Mouse (Mus musculus) cerebral cortex, adult 2 months (tissue): Measurements from ENCODE around the gene Gm42674.

ENCODE experiments used
- WGBS: fragments of 180-500 bp; shearing (Covaris S2); methylation state at CpG from one replicate; pipeline ENCODE4 v1.1.7; 2018; 5-methylcytosine and 5-hydroxymethylcytosine counted together

Gene Gm42674

DNA sequence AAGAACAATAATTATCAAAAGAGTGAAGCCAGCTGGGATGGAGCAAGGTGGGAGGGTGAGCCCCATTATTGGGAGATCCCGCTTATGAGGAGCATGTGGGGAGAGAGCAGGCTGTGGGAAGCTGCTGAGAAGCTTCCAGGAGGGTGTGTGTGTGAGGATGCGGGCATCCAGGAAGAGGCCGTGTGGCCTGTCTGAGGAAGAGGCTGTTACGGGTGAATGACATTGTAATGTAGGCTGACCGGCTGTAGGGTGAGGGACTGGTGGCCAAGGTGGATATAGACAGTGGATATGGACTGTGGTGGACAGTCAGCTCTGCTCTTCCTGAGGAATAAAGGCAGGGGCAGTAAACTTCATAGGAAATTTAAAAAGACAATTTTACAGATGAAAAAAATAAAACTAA lies 23.8 kb downstream of the Gm42674 start:
- 92% methylated on average over 5 of the region's 5 CpGs for WGBS

DNA sequence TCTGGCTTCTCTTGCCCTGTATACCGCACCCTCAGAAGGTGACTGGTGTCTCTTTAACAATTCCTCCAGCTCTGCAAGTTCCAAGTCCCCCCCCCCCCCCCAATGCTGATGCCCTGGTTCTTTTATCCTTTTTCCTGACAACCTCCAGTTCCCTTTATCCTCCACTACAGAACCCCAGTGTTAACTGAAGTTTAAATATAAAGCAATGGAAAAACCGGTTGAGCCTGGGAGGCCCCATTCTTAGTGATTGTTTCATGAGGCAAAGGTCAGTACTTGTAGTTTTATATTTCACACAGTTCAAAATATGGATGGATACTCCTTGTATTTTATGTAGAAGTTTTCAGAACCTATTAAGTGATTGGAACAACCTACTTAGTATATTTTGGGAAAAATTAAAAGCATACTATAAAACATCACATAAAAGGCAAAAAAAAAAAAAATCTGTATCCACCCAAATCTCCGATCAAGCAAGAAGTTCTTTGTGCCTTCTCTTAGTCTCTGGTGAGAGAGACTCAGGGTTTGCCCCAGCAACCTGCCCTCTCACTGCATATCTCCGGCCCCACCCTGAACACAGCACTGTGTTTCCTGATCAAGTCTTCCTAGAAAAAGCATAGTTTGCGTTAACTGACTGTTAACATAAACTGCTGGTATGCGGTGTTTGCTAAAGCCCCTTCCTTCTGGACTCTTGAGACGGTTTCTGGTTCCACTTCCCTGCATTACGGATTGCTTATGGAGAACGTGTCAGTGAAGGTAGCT lies 24.7 kb downstream of the Gm42674 start:
- WGBS: 81% methylated on average over 9 of the region's 9 CpGs

DNA sequence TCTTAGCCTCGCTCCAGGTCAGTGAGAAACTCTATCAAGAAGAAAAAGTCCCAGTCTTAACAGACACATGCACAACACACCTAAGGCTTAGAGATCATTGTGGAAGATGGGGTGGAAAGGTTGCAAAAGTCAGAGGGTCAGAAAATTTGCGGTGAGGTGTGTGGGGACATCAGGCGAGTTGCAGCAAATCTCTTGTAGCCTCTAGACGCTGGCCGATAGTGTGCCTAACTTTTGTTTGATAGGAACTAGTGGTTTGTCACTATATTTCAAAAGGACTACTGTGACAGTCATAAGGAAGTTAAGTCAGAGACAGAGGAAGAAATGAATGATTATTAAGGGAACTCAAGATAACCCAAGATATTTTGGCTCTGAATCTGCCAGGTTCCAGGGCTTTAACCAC lies 25.7 kb downstream of the Gm42674 start:
- WGBS: 96% methylated on average over 5 of the region's 5 CpGs

GRCm38 (mm10) chr3:90627807-90628206 lies 26.1 kb downstream of the Gm42674 start:
- WGBS: 63% methylated on average over 4 of the region's 4 CpGs

- WGBS: 79% methylated on average over 2 of the region's 2 CpGs
These were observed 27.6 kb downstream of the Gm42674 start for GRCm38 (mm10) chr3:90629298-90629697.

- 87% methylated on average over 2 of the region's 2 CpGs for WGBS
These were observed 30.3 kb downstream of the Gm42674 start for GRCm38 (mm10) chr3:90631984-90632383.

- WGBS: 50% methylated on average over 1 of the region's 1 CpGs
These were observed 37.0 kb downstream of the Gm42674 start for GRCm38 (mm10) chr3:90638511-90639275.

DNA sequence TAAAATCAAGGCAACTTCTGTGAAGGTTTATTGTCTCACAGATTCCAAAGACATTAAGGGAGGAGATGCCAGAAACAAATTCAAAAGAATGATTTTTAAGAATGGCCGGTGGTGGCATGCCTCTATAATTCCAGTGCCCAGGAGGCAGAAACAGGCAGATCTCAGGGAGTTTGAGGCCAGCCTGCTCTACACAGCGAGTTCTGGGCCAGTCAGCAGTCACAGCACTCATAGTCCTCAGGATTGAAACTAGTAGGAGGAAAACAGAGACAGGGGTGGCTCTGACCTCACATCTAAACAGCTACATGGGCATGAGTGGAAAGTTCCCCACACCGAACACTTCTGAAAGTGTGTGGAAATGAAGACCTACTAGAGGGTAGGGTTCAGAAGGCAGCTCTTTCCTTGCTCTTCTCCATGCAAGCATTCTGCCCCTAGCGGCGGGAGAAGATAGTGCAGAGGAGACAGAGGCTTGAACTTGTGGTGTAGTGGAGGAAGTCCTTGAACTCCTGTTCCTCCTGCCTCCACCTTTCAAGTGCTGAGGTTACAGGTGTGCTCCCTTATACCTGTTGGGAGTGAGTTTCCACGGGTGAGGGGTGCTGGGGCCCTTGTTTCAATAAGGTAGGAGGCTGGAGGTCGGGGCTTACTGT lies 37.9 kb downstream of the Gm42674 start:
- WGBS: 59% methylated on average over 7 of the region's 7 CpGs

DNA sequence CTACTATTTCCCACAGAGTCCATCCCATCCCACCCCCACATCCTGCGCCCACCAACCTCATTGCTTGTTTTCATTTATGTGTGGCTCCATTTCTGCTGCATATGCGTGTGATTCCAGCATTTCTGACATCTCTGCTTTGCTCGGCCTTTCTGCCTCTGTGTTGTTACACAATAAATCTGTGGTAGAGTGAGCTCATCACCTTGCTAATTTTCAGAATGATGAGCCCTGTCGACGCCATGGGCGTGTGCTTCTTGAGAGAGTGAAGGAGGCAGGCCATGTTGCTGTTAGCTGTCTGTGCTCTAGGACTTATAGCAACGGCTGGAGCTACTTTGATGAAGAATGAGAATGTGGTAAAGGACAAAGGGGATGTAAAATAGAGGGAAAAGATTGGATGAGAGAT lies 39.3 kb downstream of the Gm42674 start:
- WGBS: 87% methylated on average over 7 of the region's 7 CpGs

DNA sequence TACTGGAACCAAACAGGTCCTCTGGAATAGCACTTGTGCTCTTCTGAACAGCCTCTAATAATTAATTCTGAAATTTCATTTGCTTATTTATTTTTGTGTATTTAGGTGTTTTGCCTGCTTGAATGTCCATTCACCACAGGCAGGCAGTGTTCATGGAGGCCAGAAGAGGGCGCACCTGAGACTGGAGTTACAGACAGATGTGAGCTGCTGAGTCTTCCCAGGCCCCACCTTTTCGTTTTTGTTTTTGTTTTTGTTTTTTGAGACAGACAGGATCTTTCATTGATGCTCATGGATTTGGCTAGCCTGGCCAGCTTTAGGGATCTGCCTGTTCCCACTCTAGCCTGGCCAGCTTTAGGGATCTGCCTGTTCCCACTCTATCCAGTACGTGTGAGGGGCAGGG lies 42.5 kb downstream of the Gm42674 start:
- WGBS: 52% methylated on average over 3 of the region's 3 CpGs

GRCm38 (mm10) chr3:90647291-90647690 lies 45.6 kb downstream of the Gm42674 start:
- 71% methylated on average over 1 of the region's 1 CpGs for WGBS

GRCm38 (mm10) chr3:90649832-90650231 lies 48.1 kb downstream of the Gm42674 start:
- 50% methylated on average over 2 of the region's 2 CpGs for WGBS

DNA sequence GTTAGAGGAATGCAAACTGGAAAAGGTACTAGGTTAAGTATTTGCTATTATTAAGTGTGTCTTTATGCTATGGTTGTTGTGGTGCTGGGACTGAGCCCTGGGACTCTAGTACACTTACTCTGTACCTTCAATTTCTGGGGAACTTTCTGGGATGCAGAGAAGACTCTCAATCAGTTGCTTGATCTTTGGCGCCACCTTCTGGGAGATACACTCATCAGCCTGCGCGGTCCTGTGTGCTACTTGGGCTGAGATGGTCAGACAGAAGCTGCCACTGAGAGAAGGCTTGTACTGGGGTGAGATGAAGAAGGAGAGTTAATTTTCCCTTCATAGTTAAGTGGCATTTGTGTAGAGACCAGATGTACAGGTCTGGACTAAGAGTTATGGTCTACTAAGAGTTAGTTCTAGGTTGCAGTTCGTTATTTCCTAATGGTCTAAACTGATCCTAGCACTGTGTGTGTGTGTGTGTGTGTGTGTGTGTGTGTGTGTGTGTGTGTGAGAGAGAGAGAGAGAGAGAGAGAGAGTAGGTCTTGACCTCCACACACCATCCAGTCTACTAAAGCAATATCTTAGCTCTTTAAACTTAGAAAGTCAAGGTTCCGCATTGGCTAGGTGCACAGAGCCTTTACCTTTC lies 51.3 kb downstream of the Gm42674 start:
- 37% methylated on average over 5 of the region's 5 CpGs for WGBS

DNA sequence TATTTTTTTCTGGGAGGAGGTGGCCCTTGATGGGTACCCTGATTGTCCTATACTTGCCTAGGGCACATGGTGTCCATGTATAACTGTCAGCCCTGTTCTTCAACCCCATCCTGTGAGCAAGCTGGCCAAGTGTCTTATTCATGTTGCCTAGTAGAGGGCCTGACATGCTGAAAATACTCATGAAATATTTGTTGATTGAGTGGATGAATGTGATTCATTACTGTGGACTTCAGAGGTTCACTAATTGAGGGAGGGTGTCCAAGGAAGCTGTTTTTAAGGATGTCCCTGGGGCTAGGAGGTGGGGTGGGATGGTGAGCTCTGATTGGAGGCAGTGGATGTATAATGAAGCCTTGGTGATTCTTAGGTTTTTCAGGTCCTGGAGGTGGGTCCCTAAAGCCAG lies 52.0 kb downstream of the Gm42674 start, which contains the start of gene S100a7a:
Gene S100a7a, plus strand, starts transcription at position 301 of the 400 bp plus-strand sequence.

